Mouse (Mus musculus) frontal cortex, adult (tissue): ENCODE measurements around the gene Gm21962.
"Not testable (repeated sequence)": the region's sequence is repeated elsewhere in the genome, so short reads cannot be mapped to it uniquely, and the experiment has no call there.

Source experiments
- ATAC-seq: cut with Nextera tagmentation; 2 replicates; pipeline ENCODE4 v1.9.2; 2017; ENCODE audit warnings: mild to moderate bottlenecking, moderate library complexity, mixed read lengths; ENCODE audit not compliant: low TSS enrichment

The Gm21962 gene

DNA sequence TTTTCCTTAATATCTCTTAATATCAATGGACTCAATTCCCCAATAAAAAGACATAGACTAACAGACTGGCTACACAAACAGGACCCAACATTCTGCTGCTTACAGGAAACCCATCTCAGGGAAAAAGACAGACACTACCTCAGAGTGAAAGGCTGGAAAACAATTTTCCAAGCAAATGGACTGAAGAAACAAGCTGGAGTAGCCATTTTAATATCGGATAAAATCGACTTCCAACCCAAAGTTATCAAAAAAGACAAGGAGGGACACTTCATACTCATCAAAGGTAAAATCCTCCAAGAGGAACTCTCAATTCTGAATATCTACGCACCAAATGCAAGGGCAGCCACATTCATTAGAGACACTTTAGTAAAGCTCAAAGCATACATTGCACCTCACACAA lies at the start of gene Gm21962:
Gene Gm21962, plus strand, starts transcription at position 301 of the 400 bp plus-strand sequence.
- ATAC-seq = not testable (repeated sequence)

- no peak for ATAC-seq
Measured at GRCm38 (mm10) chr3:137622091-137622490, 49.2 kb upstream of the Gm21962 start.

- ATAC-seq = no peak
Measured at GRCm38 (mm10) chr3:137622895-137623580, 48.3 kb upstream of the Gm21962 start.

DNA sequence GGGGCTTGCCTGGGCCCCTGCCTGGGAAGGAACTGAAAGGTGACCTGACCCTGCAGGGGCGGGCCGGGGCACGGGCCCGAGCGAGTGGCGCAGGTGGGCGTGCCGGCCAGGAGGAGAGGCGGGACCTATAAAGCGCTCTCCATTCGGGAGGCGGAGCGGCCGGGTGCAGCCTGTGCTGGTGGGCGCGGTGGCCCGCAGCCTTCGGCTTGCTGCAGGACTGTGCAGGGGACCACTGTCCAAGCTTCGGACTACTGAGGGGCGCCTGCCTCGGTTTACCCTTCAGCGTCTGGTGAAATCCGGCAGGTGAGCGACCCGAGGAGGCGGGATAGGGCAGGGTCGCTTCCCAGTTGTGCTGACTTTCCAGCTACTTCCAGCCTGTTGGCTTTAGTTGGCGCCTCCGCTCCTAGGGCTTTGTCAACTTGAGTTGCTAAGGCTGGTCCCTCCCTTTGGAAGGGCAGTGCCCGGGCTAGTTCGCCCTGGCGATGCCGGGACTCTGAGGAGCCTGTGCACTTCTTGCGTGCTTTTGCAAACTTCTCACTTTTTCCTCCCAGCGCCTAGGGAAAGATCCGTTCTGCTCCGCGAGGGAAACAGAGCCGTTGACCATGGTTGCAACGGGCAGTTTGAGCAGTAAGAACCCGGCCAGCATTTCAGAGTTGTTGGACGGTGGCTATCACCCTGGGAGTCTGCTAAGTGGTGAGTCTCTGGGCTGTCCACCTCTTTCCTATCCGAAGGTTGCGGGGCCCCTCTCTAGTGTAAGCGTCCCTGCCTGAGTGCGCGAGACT lies 47.6 kb upstream of the Gm21962 start:
- peak; percentile 53 for ATAC-seq

GRCm38 (mm10) chr3:137625054-137625453 lies 46.3 kb upstream of the Gm21962 start:
- no peak for ATAC-seq

DNA sequence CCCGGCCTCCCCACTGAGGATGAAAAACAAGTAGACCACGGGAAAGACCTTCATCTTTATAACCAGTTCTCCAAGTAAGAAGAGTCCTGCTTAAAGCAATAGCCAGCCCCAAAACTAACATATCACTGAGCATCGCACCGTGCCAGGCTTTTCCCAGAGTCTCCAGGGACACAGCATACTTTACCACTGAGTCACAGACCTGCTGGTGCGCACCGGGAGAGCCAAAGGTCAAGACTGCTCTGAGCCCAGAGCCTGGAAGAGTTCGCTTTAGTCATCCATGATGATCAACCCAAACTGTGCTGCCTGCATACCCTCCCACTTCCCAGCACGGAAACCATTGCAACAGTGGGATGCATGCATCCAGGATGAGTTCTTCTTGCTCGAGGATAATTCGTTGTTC lies 37.6 kb upstream of the Gm21962 start:
- peak; percentile 81; the same call in 1 of the 2 replicates for ATAC-seq

- ATAC-seq = no peak
Measured at GRCm38 (mm10) chr3:137636571-137636970, 34.8 kb upstream of the Gm21962 start.

DNA sequence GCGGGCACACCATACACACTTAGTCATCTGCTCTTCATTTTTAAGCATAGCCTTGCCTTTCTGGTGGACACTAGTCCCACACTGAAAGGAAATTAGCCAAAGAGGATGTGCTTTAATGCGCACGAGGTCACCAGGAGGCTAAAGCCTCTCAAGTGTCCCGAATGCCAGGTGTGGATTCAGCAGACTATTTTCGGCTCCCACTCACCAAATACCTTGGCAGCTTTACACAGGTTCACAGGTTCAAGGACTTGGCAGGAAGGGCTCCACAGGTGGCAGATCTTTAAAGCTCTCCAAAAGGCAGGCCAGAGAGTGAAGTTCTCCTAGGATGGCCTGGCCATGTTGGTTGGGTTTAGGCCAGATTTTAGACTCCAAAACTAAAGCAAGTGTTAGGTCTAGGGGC lies 30.1 kb upstream of the Gm21962 start:
- ATAC-seq = no peak

DNA sequence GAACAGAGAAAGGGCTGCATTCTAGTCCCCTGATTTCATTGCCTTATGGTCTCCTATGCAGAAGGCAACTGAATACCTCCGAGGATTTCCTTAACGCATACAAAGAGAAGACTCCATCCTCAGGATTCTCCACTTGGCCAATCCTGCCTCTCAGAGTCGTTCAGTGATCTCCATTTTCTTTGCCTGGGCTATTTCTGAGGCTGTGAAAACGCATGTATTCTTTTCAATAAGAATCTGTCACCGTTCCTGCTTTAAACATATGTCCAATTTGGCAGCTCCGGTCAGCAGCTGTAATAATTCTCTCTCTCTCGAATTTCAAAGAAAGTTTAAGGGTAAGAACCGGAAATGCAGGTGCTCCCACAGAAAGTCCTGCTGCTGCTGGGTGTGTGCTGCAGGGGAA lies 29.2 kb upstream of the Gm21962 start:
- ATAC-seq = peak; percentile 64

- ATAC-seq = no peak
Measured at GRCm38 (mm10) chr3:137642568-137642967, 28.8 kb upstream of the Gm21962 start.

DNA sequence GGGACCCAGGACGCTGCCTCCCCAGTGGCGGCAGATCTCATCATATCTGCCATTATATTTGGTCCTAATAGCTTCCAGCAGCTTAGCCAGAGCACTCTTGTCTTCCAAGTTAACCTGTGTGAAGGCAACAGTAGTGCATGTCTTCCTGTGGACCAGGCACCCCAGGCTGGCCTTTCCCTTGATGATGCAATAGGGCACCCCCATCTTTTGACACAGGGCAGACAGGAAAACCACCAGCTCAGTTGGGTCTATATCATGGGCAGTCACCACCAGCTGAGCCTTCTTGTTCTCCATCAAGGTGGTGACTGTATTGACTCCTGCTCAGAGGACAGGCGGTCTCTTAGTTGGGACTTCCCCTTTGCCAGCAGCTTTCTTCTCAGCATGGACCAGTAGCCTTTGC lies 27.2 kb upstream of the Gm21962 start:
- no peak for ATAC-seq

- no peak for ATAC-seq
Measured at GRCm38 (mm10) chr3:137644947-137645346, 26.4 kb upstream of the Gm21962 start.

DNA sequence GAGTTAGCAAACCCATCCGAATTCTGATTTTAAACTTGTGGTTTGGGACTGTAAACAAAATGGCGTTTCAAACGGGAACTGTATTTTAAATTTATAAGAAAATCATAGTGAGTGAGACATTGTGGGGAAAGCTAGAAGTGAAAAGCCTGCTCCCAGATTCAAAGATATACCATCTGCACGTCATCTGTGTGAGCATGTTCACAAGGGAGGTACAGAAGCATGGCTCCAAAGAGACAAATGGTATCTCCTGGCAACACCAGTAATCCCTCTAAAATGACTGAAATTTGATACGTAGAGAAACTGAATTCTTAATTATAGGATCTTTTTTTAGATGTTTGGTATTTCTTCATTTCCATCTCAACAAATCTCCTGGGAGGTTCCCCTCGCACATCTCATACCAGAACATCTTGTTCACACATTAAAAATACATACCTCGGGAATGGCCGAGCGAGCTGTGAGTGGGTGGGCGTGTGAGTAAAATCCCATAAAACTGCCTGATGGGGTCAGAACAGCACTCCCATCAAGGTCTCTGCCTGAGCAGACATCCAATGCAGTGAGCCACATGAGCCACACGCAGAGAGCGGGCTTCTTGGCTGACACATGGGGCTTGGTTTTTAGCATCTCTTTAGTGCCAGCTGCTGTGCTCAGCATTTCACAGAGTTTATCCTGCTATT lies 23.8 kb upstream of the Gm21962 start:
- ATAC-seq = peak; percentile 88

GRCm38 (mm10) chr3:137649112-137649511 lies 22.2 kb upstream of the Gm21962 start:
- no peak for ATAC-seq

DNA sequence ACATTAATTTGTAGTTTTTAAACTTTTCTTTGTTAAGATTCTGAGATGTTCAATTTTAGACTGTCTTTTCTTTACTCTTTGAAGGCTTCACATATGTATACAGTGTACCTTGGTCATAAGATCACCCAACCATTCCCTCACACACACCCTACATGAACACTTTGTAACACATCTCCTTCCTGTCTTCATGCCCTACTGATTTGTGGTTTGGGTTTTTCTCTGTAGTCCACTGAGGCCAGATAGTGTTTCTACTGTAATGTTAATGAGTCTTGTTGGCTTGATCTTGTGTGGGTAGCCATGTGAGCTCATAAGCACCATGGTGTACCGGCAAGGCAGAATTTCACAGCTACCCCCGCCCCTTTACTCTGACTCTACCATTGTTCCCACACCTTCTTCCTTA lies 18.5 kb upstream of the Gm21962 start:
- no peak for ATAC-seq

DNA sequence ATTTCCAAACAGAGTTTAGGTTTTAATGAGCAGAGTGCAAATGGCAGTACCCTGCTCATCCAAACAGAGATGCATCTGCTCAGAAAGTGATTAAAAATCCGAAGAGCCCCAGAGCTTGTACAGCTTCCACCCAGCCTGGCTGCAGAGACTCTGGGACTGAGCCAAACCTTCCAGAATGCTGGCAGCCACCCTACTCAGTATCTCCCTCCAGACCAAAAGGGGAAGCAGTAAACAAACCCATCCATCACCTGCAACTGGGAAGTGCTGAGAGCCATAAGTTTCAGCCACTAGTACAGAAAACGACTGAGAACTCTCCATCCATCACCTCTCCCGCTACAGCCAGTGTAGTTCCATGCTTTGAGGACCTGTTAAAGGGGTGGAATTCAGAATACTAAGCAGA lies 9.6 kb downstream of the Gm21962 start:
- ATAC-seq = peak; percentile 65

- peak; percentile 92; the same call in 1 of the 2 replicates for ATAC-seq
Measured at GRCm38 (mm10) chr3:137682911-137683806, 11.8 kb downstream of the Gm21962 start.

- peak; percentile 22; the same call in 1 of the 2 replicates for ATAC-seq
Measured at GRCm38 (mm10) chr3:137683807-137684403, 12.6 kb downstream of the Gm21962 start.

- ATAC-seq = no peak
Measured at GRCm38 (mm10) chr3:137686932-137687331, 15.6 kb downstream of the Gm21962 start.

- ATAC-seq = no peak
Measured at GRCm38 (mm10) chr3:137691503-137691902, 20.2 kb downstream of the Gm21962 start.

GRCm38 (mm10) chr3:137715946-137716345 lies 44.6 kb downstream of the Gm21962 start:
- ATAC-seq = no peak
